Mouse (Mus musculus) bone marrow macrophage, adult 2 months (primary cell): ENCODE results near the gene Pten.

Source experiments
- CTCF ChIP-seq: IDR thresholded peaks from 2 replicates; pipeline ENCODE4 v1.5.1; 2012; ENCODE audit warnings: low read depth, mild to moderate bottlenecking, low read length, moderate library complexity
- POLR2A ChIP-seq: IDR thresholded peaks from 2 replicates; pipeline ENCODE4 v1.6.1; 2012; ENCODE audit warnings: mild to moderate bottlenecking, low read depth, low read length, borderline replicate concordance

DNA sequence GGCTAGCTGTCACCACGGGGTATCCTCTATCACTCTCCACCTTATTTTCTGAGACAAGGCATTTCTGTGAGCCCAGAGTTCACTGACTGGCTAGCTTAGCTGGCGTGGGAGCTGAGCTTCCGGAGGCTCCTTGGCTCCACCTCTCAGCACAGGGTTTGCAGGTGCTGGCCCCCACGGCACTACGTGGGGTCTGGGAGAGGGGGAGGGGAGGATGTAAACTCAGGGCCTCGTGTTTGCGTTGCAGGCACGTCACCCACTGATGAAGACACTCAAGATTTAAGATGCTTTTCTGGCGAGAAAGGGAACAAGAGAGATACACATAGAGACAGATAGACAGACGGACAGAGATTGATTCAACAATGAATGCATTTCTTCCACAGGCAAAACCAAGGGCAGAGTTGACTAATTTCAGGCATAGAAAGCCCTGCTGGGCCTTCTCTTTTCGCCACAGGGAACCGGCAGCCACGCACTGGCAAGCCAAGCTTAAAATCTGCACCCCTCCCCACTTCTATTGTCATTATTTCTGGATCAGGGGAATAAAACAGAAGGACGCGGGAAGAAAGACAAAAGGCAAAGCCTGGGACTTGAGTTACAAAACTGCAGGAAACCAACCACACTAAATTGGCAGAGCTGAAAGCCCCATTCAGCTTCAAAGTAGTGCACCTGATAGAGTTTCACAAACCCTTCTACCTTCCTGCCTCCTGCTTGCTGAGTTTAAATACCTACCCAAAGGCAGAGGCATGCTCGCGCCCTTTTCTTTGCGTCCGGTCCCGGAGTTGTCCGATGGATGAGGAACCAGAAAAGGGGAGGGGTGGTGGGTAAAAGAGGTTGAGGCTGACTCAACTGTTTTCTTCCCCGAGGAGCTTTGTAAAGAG lies 30.6 kb upstream of the Pten start:
- TF ChIP-seq POLR2A (no peak), CTCF (no peak)
